Mouse (Mus musculus): ENCODE data around the gene Otulin.

GRCm38 (mm10) chr15:27585466-27586092, 44.9 kb downstream of the Otulin start:
- TF ChIP-seq POLR2A (IDR thresholded peaks at IDR 0.05; ENCODE audit: borderline replicate concordance, extremely low read depth, low read depth, low read length) (no peak), CTCF (IDR thresholded peaks at IDR 0.05; ENCODE audit: insufficient read depth, low read length) (no peak)

Measured in lung, adult 2 months (tissue).